Mouse (Mus musculus): ENCODE measurements around the gene Olfr50. TPM values are rescaled to one million over a fixed set of nuclear protein-coding genes. Genes with fewer than 3 reads are reported as not detected.

Gene Olfr50
- not detected in 2 replicates for polyA plus RNA-seq (2016; fragmentation: Nextera tagmentation; extraction: Ambion mirVana)

DNA sequence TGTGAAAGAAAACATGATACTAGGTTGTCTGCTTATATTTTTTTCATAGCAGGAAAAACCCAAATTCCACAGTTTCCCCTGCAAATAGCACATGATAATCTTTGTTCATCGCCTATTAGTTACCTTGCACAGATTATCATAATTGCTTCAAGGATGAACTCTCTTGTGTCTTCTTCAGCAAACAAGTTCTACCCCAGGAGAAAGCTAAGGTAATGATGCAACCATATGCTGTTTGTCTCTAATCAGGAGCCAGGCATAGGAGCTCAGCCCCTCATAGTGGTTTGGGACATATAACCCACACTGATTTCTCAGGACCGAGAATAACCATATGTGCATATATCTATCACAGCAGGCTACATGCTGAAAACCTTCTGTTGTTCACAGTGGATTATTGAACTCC is at the start of gene Olfr50:
Gene Olfr50, plus strand, starts transcription at position 301 of the 400 bp plus-strand sequence.
- Histone ChIP-seq H3K27ac (no peak within 1 kb of the TSS), H3K27me3 (ENCODE audit: insufficient read depth, poor library complexity, severe bottlenecking) (no peaks in the 10 kb centered on the region), H3K9me3 (peaks cover 8% of the 10 kb centered on the region; the same call in 1 of the 2 replicates), H3K4me1 (no peaks in the 10 kb centered on the region), H3K4me3 (no peak within 1 kb of the TSS), H3K36me3 (no peaks in the 10 kb centered on the region)
- DNase-seq (ENCODE audit: low spot score): no peak
- 82% methylated on average over 2 of the region's 2 CpGs for WGBS

DNA sequence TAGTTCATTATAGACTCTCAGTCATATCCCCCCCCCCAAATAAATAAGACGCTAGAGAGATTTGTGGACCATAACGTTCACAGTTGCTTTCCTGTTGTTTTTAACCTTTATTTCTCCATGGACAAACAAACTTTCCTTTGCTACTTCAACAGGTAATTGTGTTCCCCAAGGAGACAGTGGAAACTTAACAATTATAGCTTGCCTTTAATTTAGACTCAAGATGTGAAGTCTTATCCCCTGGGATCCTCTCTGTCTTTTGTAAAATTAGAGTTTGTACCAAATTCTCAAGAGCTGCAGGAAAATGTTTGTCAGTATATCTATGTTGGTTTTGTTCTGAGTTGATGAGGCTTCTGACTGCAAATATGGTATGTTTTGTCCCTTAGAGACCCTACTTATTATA is 6.4 kb upstream of the Olfr50 start, which contains the start of gene Olfr348:
Gene Olfr348, plus strand, starts transcription at position 301 of the 400 bp plus-strand sequence.
- 62% methylated on average over 2 of the region's 2 CpGs for WGBS
- H3K4me3 ChIP-seq: no peak within 1 kb of the TSS
- no peak for DNase-seq (ENCODE audit: low spot score)
- no peak within 1 kb of the TSS for H3K27ac ChIP-seq
- no peaks in the 10 kb centered on the region for H3K36me3 ChIP-seq
- H3K27me3 ChIP-seq (ENCODE audit: insufficient read depth, poor library complexity, severe bottlenecking): no peaks in the 10 kb centered on the region
- H3K4me1 ChIP-seq: no peaks in the 10 kb centered on the region
- H3K9me3 ChIP-seq: peaks cover 1% of the 10 kb centered on the region; the same call in 1 of the 2 replicates

DNA sequence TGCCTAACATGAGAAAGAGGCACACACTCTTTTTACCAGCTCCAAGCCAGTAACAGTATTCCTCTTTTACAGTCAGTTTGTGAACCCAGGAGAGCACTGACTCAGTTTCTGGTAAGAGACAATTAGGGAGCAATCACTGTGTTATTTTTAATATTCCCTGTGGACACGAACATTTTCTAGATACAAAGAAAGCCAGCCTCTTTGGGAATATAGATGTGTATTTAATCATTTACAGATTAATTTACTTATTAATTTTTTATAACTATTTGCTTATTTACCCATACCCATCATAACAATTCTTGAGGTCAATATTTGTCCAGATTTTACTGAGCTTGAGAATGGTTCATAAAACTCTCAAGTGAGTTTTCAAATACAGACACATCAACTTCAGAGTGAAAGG is 26.6 kb downstream of the Olfr50 start, which contains the start of gene Olfr3:
Gene Olfr3, minus strand, starts transcription at position 101 of the 400 bp plus-strand sequence.
- no peaks in the 10 kb centered on the region for H3K27me3 ChIP-seq (ENCODE audit: insufficient read depth, poor library complexity, severe bottlenecking)
- H3K4me3 ChIP-seq: no peak within 1 kb of the TSS
- WGBS: 78% methylated on average over 1 of the region's 1 CpGs
- no peaks in the 10 kb centered on the region for H3K36me3 ChIP-seq
- DNase-seq (ENCODE audit: low spot score): no peak
- no peak within 1 kb of the TSS for H3K27ac ChIP-seq
- no peaks in the 10 kb centered on the region for H3K4me1 ChIP-seq
- peaks cover 10% of the 10 kb centered on the region; the same call in 1 of the 2 replicates for H3K9me3 ChIP-seq

GRCm38 (mm10) chr2:36846010-36846409 is 55.7 kb downstream of the Olfr50 start, which contains the start of gene Olfr350:
Olfr350 (plus strand) TSS chr2:36846310.
- 80% methylated on average over 1 of the region's 1 CpGs for WGBS
- H3K4me3 ChIP-seq: no peak within 1 kb of the TSS
- no peaks in the 10 kb centered on the region for H3K27me3 ChIP-seq (ENCODE audit: insufficient read depth, poor library complexity, severe bottlenecking)
- no peaks in the 10 kb centered on the region for H3K4me1 ChIP-seq
- H3K27ac ChIP-seq: no peak within 1 kb of the TSS
- DNase-seq (ENCODE audit: low spot score): no peak
- peaks cover 16% of the 10 kb centered on the region; the same call in 1 of the 2 replicates for H3K9me3 ChIP-seq
- no peaks in the 10 kb centered on the region for H3K36me3 ChIP-seq

Other genes starting within 250 kb of the Olfr50 start
- gene Olfr344, start 223.9 kb upstream of the Olfr50 start, polyA plus RNA-seq (2016; fragmentation: Nextera tagmentation; extraction: Ambion mirVana): not detected in 2 replicates
- gene Olfr345, start 150.5 kb upstream of the Olfr50 start, polyA plus RNA-seq (2016; fragmentation: Nextera tagmentation; extraction: Ambion mirVana): not detected in 2 replicates
- gene Olfr346, start 104.8 kb upstream of the Olfr50 start, polyA plus RNA-seq (2016; fragmentation: Nextera tagmentation; extraction: Ambion mirVana): not detected in 2 replicates
- gene Olfr347, start 58.6 kb upstream of the Olfr50 start, polyA plus RNA-seq (2016; fragmentation: Nextera tagmentation; extraction: Ambion mirVana): not detected in 2 replicates
- gene Olfr348, start 6.3 kb upstream of the Olfr50 start, polyA plus RNA-seq (2016; fragmentation: Nextera tagmentation; extraction: Ambion mirVana): not detected in 2 replicates
- not detected in 2 replicates for gene Olfr3, start 26.5 kb downstream of the Olfr50 start, polyA plus RNA-seq (2016; fragmentation: Nextera tagmentation; extraction: Ambion mirVana)
- gene Olfr350, start 55.8 kb downstream of the Olfr50 start, polyA plus RNA-seq (2016; fragmentation: Nextera tagmentation; extraction: Ambion mirVana): not detected in 2 replicates
- not detected in 2 replicates for gene Olfr351, start 72.1 kb downstream of the Olfr50 start, polyA plus RNA-seq (2016; fragmentation: Nextera tagmentation; extraction: Ambion mirVana)
- gene Olfr352, start 77.9 kb downstream of the Olfr50 start, polyA plus RNA-seq (2016; fragmentation: Nextera tagmentation; extraction: Ambion mirVana): not detected in 2 replicates
- not detected in 2 replicates for gene Olfr353, start 102.4 kb downstream of the Olfr50 start, polyA plus RNA-seq (2016; fragmentation: Nextera tagmentation; extraction: Ambion mirVana)
- not detected in 2 replicates for gene Olfr354, start 115.1 kb downstream of the Olfr50 start, polyA plus RNA-seq (2016; fragmentation: Nextera tagmentation; extraction: Ambion mirVana)
- not detected in 2 replicates for gene Olfr355, start 138.4 kb downstream of the Olfr50 start, polyA plus RNA-seq (2016; fragmentation: Nextera tagmentation; extraction: Ambion mirVana)
- gene Olfr356, start 146.6 kb downstream of the Olfr50 start, polyA plus RNA-seq (2016; fragmentation: Nextera tagmentation; extraction: Ambion mirVana): not detected in 2 replicates
- gene Olfr357, start 203.3 kb downstream of the Olfr50 start, polyA plus RNA-seq (2016; fragmentation: Nextera tagmentation; extraction: Ambion mirVana): not detected in 2 replicates
- gene Olfr358, start 218.8 kb downstream of the Olfr50 start, polyA plus RNA-seq (2016; fragmentation: Nextera tagmentation; extraction: Ambion mirVana): not detected in 2 replicates

Data from heart, embryonic 10.5 days (tissue).